Mouse (Mus musculus) neural tube, embryonic 11.5 days (tissue): ENCODE measurements at regions not wholly inside any gene's neighbourhood (a gene's known extent, or its start where the extent isn't known, plus 50 kb on each side); places are given as distances from the start of the nearest gene placed in this dataset.

Source experiments
- ATAC-seq: fragments of 200-750 bp; cut with Nextera tagmentation; 2 replicates; pipeline ENCODE4 v1.8.0; 2017; ENCODE audit warnings: moderate number of reproducible peaks, mild to moderate bottlenecking, moderate TSS enrichment, moderate library complexity; ENCODE audit not compliant: insufficient read depth, low FRiP score, low TSS enrichment
- DNase-seq: peaks from one replicate; pipeline ENCODE4 v3.0.0-alpha.2; 2015; ENCODE audit warnings: low spot score
- H3K27ac ChIP-seq: fragments of 300-500 bp; sonication (generic); 2 replicates; pipeline ENCODE4 v1.5.1; 2014; ENCODE audit warnings: low read depth, mild to moderate bottlenecking, low read length
- H3K27me3 ChIP-seq: fragments of 300-500 bp; sonication (generic); 2 replicates; pipeline ENCODE4 v1.6.1; 2014; ENCODE audit warnings: mild to moderate bottlenecking, low read length, mixed read lengths; ENCODE audit not compliant: control insufficient read depth, insufficient read depth
- H3K36me3 ChIP-seq: fragments of 300-500 bp; sonication (generic); 2 replicates; pipeline ENCODE4 v1.6.1; 2014; ENCODE audit warnings: mild to moderate bottlenecking, low read length, moderate library complexity, mixed read lengths; ENCODE audit not compliant: control insufficient read depth, insufficient read depth
- H3K4me1 ChIP-seq: fragments of 300-500 bp; sonication (generic); 2 replicates; pipeline ENCODE4 v1.6.1; 2014; ENCODE audit warnings: low read length, mixed read lengths; ENCODE audit not compliant: control insufficient read depth, insufficient read depth
- H3K4me2 ChIP-seq: fragments of 300-500 bp; sonication (generic); 2 replicates; pipeline ENCODE4 v1.6.1; 2014; ENCODE audit warnings: low read depth, mild to moderate bottlenecking, moderate library complexity
- H3K4me3 ChIP-seq: fragments of 300-500 bp; sonication (generic); 2 replicates; pipeline ENCODE4 v1.5.1; 2014; ENCODE audit warnings: low read depth, low read length
- H3K9ac ChIP-seq: fragments of 300-500 bp; sonication (generic); 2 replicates; pipeline ENCODE4 v1.6.1; 2014; ENCODE audit warnings: mild to moderate bottlenecking, low read length
- H3K9me3 ChIP-seq: fragments of 300-500 bp; sonication (generic); 2 replicates; pipeline ENCODE4 v1.6.1; 2016; ENCODE audit warnings: low read length; ENCODE audit not compliant: control insufficient read depth
- WGBS: fragments of 180-500 bp; shearing (Covaris S2); extraction: QIAGEN DNeasy Blood & Tissue Kit; methylation state at CpG from one replicate; pipeline ENCODE4 v1.1.7; 2014; 5-methylcytosine and 5-hydroxymethylcytosine counted together

GRCm38 (mm10) chr3:52790942-52791341 is 226.1 kb downstream of the Cog6 start:
- Histone ChIP-seq H3K4me3 (no peak overlapping the region), H3K36me3 (no peaks in the 10 kb centered on the region), H3K9me3 (no peaks in the 10 kb centered on the region), H3K27ac (no peak overlapping the region), H3K4me2 (no peak overlapping the region), H3K27me3 (no peaks in the 10 kb centered on the region), H3K9ac (no peak overlapping the region), H3K4me1 (no peaks in the 10 kb centered on the region)
- DNase-seq (no peak), ATAC-seq (no peak)
- 94% methylated on average over 2 of the region's 2 CpGs for WGBS

- DNase-seq = no peak
- Histone ChIP-seq H3K36me3 (no peaks in the 10 kb centered on the region), H3K4me1 (no peaks in the 10 kb centered on the region), H3K9me3 (no peaks in the 10 kb centered on the region), H3K27ac (no peak overlapping the region), H3K4me3 (no peak overlapping the region), H3K27me3 (no peaks in the 10 kb centered on the region), H3K9ac (no peak overlapping the region), H3K4me2 (no peak overlapping the region)
- no peak for ATAC-seq
- 93% methylated on average over 10 of the region's 10 CpGs for WGBS
Observed at GRCm38 (mm10) chr3:52787964-52788760, 228.9 kb downstream of the Cog6 start.

DNA sequence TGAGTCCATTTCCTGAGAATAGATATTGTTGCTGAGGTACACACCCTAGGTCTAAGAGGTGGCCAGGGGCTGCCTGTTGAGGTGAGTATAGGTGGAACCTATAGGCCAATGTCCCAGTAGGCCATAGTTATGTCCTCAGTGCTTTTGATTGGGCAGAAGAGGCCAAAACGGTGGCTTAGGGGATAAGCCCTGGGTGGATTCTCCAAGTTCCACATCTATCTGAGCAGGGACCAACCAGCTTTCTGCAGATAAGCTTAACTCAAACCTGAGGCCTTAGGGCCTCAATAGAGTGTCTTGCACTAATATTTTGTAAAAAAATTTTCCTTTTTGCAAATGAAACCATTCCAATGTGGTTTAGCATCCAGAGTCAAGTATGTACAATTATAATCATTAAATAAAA is 231.4 kb downstream of the Cog6 start:
- Histone ChIP-seq H3K36me3 (no peaks in the 10 kb centered on the region), H3K9me3 (no peaks in the 10 kb centered on the region), H3K4me2 (no peak overlapping the region), H3K9ac (no peak overlapping the region), H3K27me3 (no peaks in the 10 kb centered on the region), H3K4me3 (no peak overlapping the region), H3K27ac (no peak overlapping the region), H3K4me1 (no peaks in the 10 kb centered on the region)
- ATAC-seq (no peak), DNase-seq (no peak)
- 84% methylated on average over 1 of the region's 1 CpGs for WGBS

DNA sequence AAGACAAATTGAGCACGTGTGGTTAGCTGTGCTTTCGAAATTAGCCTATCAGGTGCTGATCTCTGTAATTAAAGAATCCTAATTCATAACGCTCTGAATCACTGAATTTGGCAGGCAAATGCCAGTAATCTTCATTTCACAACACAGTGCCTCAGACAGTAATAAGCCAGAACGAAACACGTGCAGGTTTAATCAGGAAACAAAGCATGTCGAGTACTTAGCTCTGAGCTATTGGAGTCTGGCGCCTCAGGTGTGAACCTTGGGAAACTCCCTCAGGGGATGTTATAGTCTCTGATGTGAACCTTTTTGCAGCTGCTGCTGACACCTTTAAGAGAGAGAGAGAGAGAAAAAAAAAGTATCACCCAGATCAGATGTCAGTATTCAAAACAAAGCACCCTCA is 232.6 kb downstream of the Cog6 start:
- WGBS = 65% methylated on average over 7 of the region's 7 CpGs
- H3K27ac ChIP-seq = no peak overlapping the region
- H3K4me2 ChIP-seq = no peak overlapping the region
- no peaks in the 10 kb centered on the region for H3K9me3 ChIP-seq
- no peaks in the 10 kb centered on the region for H3K27me3 ChIP-seq
- no peaks in the 10 kb centered on the region for H3K36me3 ChIP-seq
- DNase-seq (no peak), ATAC-seq (no peak)
- no peaks in the 10 kb centered on the region for H3K4me1 ChIP-seq
- no peak overlapping the region for H3K4me3 ChIP-seq
- no peak overlapping the region for H3K9ac ChIP-seq

GRCm38 (mm10) chr3:52782576-52782975 is 234.5 kb downstream of the Cog6 start:
- Histone ChIP-seq H3K4me1 (no peaks in the 10 kb centered on the region), H3K9ac (no peak overlapping the region), H3K27me3 (no peaks in the 10 kb centered on the region), H3K9me3 (no peaks in the 10 kb centered on the region), H3K36me3 (no peaks in the 10 kb centered on the region), H3K4me3 (no peak overlapping the region), H3K4me2 (no peak overlapping the region), H3K27ac (no peak overlapping the region)
- no peak for DNase-seq
- 89% methylated on average over 5 of the region's 5 CpGs for WGBS
- ATAC-seq = no peak

DNA sequence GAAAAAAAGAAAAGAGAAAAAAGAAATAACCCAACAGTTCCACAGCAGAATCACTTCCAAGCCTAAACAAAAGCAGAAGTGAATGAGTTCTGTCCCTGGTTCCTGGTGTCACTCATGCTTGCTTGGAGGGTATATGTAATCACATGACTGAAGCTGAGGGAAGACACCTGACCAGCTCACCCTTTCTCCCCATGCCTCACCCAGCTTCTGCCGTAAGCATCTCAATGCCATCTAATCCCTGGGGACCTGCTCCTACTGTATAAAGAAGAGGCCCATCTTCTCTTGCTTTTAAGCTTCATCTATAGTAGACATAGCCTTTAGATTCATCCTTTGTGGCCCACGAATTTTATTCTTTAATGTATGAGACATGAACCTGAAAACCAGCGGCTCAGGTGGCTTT is 235.5 kb downstream of the Cog6 start:
- no peaks in the 10 kb centered on the region for H3K9me3 ChIP-seq
- H3K4me2 ChIP-seq = no peak overlapping the region
- no peak for DNase-seq
- H3K4me3 ChIP-seq = no peak overlapping the region
- H3K36me3 ChIP-seq = no peaks in the 10 kb centered on the region
- no peaks in the 10 kb centered on the region for H3K27me3 ChIP-seq
- H3K9ac ChIP-seq = no peak overlapping the region
- no peak overlapping the region for H3K27ac ChIP-seq
- WGBS = 90% methylated on average over 3 of the region's 3 CpGs
- no peaks in the 10 kb centered on the region for H3K4me1 ChIP-seq
- no peak for ATAC-seq

DNA sequence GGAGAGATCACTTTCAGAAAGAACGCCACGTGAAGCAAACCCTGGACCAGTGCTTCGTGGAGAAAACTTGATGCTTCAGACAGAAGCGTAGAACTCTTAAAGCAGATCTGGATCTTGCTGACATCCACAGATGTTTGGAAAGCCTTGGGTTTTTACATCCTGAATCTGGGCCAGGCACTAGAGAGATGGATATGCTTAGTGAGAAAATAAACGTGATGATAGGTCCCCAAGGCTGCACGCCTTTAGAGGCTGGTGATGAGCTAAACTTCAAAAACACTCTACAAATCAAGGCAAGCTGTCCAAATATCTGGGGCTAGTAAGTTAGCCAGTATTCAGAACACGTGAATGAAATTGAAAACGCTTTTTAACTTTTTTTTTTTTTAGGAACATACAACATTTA is 236.7 kb downstream of the Cog6 start:
- ATAC-seq (no peak), DNase-seq (no peak)
- Histone ChIP-seq H3K9ac (no peak overlapping the region), H3K36me3 (no peaks in the 10 kb centered on the region), H3K27ac (no peak overlapping the region), H3K4me1 (no peaks in the 10 kb centered on the region), H3K27me3 (no peaks in the 10 kb centered on the region), H3K9me3 (no peaks in the 10 kb centered on the region), H3K4me3 (no peak overlapping the region), H3K4me2 (no peak overlapping the region)
- WGBS = 75% methylated on average over 8 of the region's 8 CpGs

GRCm38 (mm10) chr3:52775875-52776274 is 241.2 kb downstream of the Cog6 start:
- WGBS = 92% methylated on average over 4 of the region's 4 CpGs
- Histone ChIP-seq H3K4me3 (no peak overlapping the region), H3K27me3 (no peaks in the 10 kb centered on the region), H3K4me2 (no peak overlapping the region), H3K36me3 (no peaks in the 10 kb centered on the region), H3K4me1 (no peaks in the 10 kb centered on the region), H3K27ac (no peak overlapping the region), H3K9ac (no peak overlapping the region), H3K9me3 (no peaks in the 10 kb centered on the region)
- no peak for ATAC-seq
- DNase-seq = no peak

- no peak overlapping the region for H3K9ac ChIP-seq
- DNase-seq (no peak), ATAC-seq (no peak)
- H3K4me2 ChIP-seq = no peak overlapping the region
- no peaks in the 10 kb centered on the region for H3K9me3 ChIP-seq
- H3K27ac ChIP-seq = no peak overlapping the region
- no peaks in the 10 kb centered on the region for H3K27me3 ChIP-seq
- no peaks in the 10 kb centered on the region for H3K4me1 ChIP-seq
- 69% methylated on average over 7 of the region's 7 CpGs for WGBS
- H3K4me3 ChIP-seq = no peak overlapping the region
- no peaks in the 10 kb centered on the region for H3K36me3 ChIP-seq
Observed at GRCm38 (mm10) chr3:52775156-52775555, 241.9 kb downstream of the Cog6 start.
